Mouse (Mus musculus) monocyte, adult 2 months (primary cell): ENCODE data around the gene Glrx5.

Experiments used
- DNase-seq, 2 experiments: peaks; one replicate each; pipeline ENCODE4 v3.0.0; 2022; ENCODE audit warnings: low spot score in 2 of 2, low read depth in 1 of 2

The Glrx5 gene

DNA sequence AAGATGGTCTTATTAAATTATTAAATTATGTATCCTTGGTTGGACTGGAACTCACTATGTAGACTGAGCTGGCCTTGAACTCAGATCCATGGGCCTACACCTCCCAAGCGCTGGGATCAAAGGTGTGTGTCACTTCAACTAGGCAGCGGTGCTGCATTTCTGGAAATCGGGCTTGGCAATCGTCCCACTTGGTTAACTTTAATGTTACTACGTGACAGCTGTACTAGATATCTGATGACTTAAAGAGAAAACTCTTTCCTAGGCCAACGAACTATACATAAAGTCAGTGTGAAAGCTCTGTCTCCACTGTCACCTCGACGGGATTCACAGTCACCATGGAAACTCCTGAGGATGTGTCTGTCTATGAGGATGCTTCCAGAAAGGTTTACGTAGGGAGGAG, 2.6 kb upstream of the Glrx5 start:
- no peak for DNase-seq

- no peak for DNase-seq
Measured at GRCm38 (mm10) chr12:105031081-105032058, 1.1 kb upstream of the Glrx5 start.

- DNase-seq: peak in 1 of 2 experiments; percentile 27
Measured at GRCm38 (mm10) chr12:105032832-105033775, 616 bp downstream of the Glrx5 start.

GRCm38 (mm10) chr12:105034130-105034769, 1.8 kb downstream of the Glrx5 start:
- no peak for DNase-seq

GRCm38 (mm10) chr12:105038211-105038610, 5.7 kb downstream of the Glrx5 start:
- no peak for DNase-seq

- no peak for DNase-seq
Measured at GRCm38 (mm10) chr12:105038918-105039317, 6.4 kb downstream of the Glrx5 start.

DNA sequence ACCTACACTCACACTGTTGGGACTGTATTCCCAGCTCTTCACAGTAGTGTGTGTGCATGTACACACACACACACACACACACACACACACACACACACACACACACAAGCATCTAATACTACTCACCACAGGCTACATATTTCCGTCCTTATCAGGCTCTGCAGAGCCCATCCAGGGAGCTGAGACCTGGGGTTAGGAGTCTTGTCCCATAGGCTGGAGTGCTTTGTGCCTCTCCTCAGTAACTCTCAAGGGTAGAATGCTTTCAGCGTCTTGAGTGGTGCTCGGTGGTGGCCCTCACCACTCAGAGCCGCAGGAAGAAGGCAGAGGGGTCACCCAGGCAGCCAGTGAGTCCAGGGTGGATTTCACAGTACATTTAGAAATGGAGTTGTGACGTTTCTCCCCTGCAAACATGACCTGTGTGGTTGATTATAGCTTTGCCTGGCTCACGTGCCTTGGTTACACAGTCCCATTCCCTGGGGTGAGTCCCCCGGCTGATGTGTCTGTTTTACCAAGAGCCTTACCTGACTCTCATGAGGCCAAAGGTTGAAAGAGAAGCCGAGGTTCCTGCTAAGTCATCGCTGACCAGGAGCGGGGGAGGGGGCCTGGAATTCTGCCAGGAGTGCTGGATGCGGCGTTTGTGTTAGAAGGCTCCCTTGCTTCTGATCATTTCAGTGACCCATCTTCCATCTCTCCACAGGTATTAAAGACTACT, 7.2 kb downstream of the Glrx5 start:
- DNase-seq: no peak

DNA sequence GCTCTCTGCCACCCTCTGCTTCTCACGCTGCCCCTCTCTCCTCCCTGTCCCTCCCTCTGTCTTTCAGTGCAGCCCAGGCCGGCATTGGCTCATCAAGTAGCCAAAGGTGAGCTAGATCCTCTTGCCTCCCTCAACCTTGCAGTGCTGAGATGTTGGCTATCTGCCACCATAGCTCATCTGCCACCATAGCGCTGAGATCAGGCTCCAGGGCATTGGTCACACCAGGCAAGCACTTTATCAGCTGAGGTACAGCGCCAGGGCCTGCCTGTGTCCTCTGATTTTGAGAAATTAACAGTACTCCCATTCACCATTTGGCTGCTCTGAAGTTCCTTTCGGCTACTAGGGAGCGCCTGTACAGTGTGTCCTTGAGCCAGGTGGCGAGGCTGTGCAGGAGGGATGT, 8.5 kb downstream of the Glrx5 start:
- no peak for DNase-seq

GRCm38 (mm10) chr12:105043081-105043480, 10.6 kb downstream of the Glrx5 start:
- no peak for DNase-seq

DNA sequence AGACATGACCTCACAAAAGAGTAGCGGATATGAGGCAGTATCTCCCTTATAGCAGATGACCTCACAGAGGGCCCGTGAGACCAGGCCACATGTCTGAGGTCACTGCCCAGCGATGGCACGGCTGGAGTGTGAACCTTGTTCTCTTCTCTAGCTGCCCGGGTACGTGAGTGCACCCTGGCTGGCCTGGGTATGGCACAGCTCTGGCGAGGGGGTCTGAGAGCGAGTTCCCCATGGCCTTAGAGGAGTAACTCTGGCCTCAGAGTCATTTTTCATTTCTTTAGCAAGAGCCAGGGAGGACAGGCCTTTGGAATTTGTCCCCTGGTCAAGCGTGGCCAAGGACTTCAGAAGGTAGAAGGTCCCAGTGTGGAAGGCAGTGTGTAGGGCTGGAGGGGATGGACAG, 12.3 kb downstream of the Glrx5 start:
- DNase-seq: no peak

- DNase-seq: no peak
Measured at GRCm38 (mm10) chr12:105048301-105048863, 15.9 kb downstream of the Glrx5 start.

- DNase-seq: no peak
Measured at GRCm38 (mm10) chr12:105049813-105050212, 17.3 kb downstream of the Glrx5 start.

GRCm38 (mm10) chr12:105050898-105051297, 18.4 kb downstream of the Glrx5 start:
- no peak for DNase-seq

DNA sequence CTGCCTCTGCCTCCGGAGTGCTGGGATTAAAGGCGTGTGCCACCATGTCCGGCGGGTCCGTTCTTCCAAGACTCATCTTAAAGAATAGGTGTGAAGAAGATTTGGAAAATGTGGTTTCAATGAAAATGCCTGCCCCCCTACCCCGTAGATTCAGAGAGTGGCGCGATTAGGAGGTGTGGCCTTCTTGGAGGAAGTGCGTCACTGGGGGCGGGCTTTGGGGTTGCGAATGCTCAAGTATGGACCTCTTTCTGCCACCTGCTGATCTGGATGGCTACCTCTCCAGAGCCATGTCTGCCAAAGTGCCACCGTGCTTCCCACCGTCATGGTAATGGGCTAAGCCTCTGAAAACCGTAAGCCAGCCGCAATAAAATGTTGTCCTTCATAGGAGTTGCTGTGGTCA, 21.6 kb downstream of the Glrx5 start:
- no peak for DNase-seq

- no peak for DNase-seq
Measured at GRCm38 (mm10) chr12:105055308-105055707, 22.8 kb downstream of the Glrx5 start.

DNA sequence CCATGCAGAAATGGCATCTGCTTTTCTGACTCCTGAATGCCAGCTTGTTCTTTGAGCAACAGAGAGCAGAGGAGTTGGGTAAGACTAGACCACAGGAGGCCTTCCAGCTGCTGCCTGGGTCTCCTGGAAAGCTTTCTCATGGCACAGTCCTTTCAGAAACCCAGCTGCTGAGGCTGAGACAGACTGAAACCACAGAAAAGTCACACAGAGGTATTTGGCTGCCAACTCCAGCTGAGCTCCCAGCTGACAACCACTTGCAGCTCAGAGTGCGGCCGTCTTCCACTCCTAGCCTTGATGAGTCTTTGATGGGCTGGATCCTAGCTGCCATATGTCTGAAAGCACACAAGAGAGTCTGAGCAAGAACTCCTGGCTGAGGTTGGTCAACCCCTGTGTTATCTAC, 27.5 kb downstream of the Glrx5 start:
- no peak for DNase-seq

DNA sequence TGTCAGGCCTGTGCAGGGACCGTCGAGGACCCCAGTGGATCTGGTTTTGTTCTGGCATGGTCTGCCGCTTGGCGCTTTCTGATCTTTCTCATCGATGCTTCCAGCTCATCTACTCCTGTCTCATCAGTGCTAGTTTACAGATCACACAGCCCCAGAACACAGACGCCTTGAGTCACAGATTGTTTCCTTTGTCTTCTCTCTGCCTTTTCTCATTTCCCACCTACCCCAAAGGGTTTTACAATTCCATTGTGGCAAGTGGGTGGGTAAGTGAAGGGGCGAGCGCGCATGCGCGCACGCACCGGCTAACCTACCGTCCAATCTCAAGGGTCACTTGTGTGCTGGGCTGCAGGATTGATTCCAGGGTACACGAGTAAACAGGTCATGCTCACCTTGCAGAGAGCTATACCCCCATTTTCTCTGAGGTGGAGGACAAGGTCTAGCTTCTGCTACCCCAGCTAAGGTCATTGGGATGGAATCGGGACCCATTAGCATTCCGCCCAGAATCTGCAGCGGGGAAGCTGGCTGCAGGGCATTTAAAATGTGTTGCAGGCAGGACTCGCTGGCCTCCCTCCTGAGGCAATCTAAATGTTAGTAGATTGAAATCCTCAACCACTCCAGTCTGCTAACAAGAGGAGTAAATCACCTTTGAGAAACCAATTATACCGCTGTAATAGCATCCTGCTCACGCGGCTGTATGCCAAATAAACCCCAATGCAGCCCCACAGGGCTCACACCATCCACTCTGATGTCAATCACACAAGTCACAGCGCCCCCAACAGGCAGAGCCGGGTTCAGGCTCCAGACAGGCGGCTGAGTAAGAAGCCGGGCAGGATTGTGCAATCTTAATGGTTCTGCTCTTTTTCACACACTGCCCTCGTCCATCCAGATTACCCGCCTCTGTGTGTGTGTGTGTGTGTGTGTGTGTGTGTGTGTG, 31.0 kb downstream of the Glrx5 start:
- DNase-seq: no peak

GRCm38 (mm10) chr12:105064168-105064567, 31.7 kb downstream of the Glrx5 start:
- no peak for DNase-seq

DNA sequence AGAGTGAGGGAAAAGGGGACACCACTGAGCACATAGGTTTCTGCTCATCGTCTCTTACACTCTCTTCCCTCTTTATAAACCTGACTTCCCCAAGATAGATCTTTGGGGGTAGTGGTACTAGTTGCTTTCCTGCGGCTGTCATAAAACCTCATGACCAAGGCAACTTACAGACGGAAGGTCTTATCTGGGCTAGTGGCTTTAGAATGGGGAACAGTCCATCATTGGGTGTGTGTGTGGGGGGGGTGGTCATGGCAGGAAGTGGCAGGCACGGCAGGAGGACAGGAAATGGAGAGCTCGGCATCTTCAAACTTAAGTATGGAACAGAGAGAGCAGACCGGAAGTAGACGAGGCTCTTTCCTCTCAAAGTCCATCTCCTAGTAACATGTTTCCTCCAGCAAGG, 32.6 kb downstream of the Glrx5 start:
- no peak for DNase-seq
